Mouse (Mus musculus) hindbrain, embryonic 15.5 days (tissue): ENCODE measurements around the gene Fgfr2. TPM values are rescaled to one million over a fixed set of nuclear protein-coding genes. Genes with fewer than 3 reads are reported as not detected.
A peak's percentile ranks its signal among the peaks of the same experiment; 100 is the strongest.
"Not testable (repeated sequence)": the region's sequence is repeated elsewhere in the genome, so short reads cannot be mapped to it uniquely, and the experiment has no call there.

Experiments used
- ATAC-seq: fragments of 200-750 bp; cut with Nextera tagmentation; 2 replicates; pipeline ENCODE4 v1.8.0; 2017; ENCODE audit warnings: low read depth, moderate number of reproducible peaks, moderate TSS enrichment; ENCODE audit not compliant: low FRiP score
- H3K27ac ChIP-seq: fragments of 300-500 bp; sonication (generic); replicated peaks from 2 replicates; pipeline ENCODE4 v1.5.1; 2015; ENCODE audit warnings: mild to moderate bottlenecking, inconsistent platforms
- H3K27me3 ChIP-seq: fragments of 300-500 bp; sonication (generic); 2 replicates; pipeline ENCODE4 v1.6.1; 2015; ENCODE audit warnings: control low read depth, inconsistent platforms
- H3K36me3 ChIP-seq: fragments of 300-500 bp; sonication (generic); 2 replicates; pipeline ENCODE4 v1.6.1; 2015; ENCODE audit warnings: control low read depth, inconsistent platforms
- H3K4me1 ChIP-seq: fragments of 300-500 bp; sonication (generic); replicated peaks from 2 replicates; pipeline ENCODE4 v1.6.1; 2015; ENCODE audit warnings: control low read depth, inconsistent platforms
- H3K4me2 ChIP-seq: fragments of 300-500 bp; sonication (generic); 2 replicates; pipeline ENCODE4 v1.6.1; 2015; ENCODE audit warnings: moderate library complexity, mild to moderate bottlenecking, inconsistent platforms
- H3K4me3 ChIP-seq: fragments of 300-500 bp; sonication (generic); 2 replicates; pipeline ENCODE4 v1.5.1; 2015; ENCODE audit warnings: mild to moderate bottlenecking, inconsistent platforms
- H3K9ac ChIP-seq: fragments of 300-500 bp; sonication (generic); 2 replicates; pipeline ENCODE4 v1.6.1; 2015; ENCODE audit warnings: inconsistent platforms
- H3K9me3 ChIP-seq: fragments of 300-500 bp; sonication (generic); 2 replicates; pipeline ENCODE4 v1.6.1; 2016; ENCODE audit warnings: control low read depth, inconsistent platforms
- WGBS: fragments of 180-500 bp; shearing (Covaris S2); methylation state at CpG from one replicate; pipeline ENCODE4 v1.1.7; 2015; 5-methylcytosine and 5-hydroxymethylcytosine counted together
- polyA plus RNA-seq: library from polyadenylated mRNA; unstranded; fragments of >200 nt; fragmentation: Nextera tagmentation; extraction: Ambion mirVana; gene quantifications from 2 replicates; pipeline ENCODE4 v1.2.1, GENCODE M21; 2015

The Fgfr2 gene
- polyA plus RNA-seq, 1 experiment from 2014 or later, result 28.5 TPM

DNA sequence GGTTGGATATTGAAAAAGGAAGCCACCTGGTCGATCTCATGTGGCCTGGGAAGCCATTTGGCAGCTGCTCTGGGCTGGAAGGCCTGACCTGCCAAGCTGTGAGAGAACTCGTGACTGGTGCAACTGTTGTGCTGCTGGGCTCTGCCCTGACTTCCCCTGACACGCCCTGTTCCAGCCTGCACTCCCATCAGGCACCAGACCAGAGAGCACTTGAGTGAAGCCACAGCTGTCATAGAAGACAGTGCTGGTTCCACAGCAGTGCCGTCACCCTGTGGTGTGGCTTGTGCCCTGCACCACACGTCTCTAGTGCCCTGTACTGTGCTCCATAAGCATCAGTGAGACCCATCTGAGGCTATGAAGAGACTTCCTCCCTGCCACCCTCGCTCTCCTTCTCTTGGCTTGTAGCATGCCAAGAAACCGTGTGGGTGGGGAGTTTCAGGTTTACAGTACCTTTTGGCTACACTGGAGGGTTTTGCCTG lies 450.6 kb downstream of the Fgfr2 start:
- peak; percentile 35; the same call in 1 of the 2 replicates for ATAC-seq
- no peak overlapping the region for H3K9ac ChIP-seq
- no peak overlapping the region for H3K4me3 ChIP-seq
- H3K4me1 ChIP-seq, result peaks cover 9% of the 10 kb centered on the region; the same call in 1 of the 2 replicates
- no peak overlapping the region for H3K4me2 ChIP-seq
- H3K27me3 ChIP-seq, result no peaks in the 10 kb centered on the region
- H3K9me3 ChIP-seq, result no peaks in the 10 kb centered on the region
- no peak overlapping the region for H3K27ac ChIP-seq
- WGBS, result 81% methylated on average over 7 of the region's 7 CpGs
- no peaks in the 10 kb centered on the region for H3K36me3 ChIP-seq

DNA sequence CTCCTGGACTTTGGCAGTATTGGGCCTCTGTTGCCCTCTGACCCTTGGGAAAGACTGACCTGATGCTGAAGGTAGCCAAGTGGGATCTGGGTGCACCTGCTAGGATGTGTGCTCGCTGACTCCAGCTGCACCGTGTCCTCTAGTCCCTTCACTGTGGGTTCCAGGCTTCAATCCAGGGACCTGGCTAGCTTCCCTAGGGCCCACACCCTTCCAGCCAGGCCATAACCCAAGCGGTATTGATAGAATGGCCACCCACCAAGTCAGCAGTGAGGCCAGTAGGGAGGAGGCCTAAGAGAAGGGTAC lies 452.3 kb downstream of the Fgfr2 start:
- no peak overlapping the region for H3K27ac ChIP-seq
- whole genome bisulfite sequencing, result 83% methylated on average over 3 of the region's 3 CpGs
- ATAC-seq, result no peak

DNA sequence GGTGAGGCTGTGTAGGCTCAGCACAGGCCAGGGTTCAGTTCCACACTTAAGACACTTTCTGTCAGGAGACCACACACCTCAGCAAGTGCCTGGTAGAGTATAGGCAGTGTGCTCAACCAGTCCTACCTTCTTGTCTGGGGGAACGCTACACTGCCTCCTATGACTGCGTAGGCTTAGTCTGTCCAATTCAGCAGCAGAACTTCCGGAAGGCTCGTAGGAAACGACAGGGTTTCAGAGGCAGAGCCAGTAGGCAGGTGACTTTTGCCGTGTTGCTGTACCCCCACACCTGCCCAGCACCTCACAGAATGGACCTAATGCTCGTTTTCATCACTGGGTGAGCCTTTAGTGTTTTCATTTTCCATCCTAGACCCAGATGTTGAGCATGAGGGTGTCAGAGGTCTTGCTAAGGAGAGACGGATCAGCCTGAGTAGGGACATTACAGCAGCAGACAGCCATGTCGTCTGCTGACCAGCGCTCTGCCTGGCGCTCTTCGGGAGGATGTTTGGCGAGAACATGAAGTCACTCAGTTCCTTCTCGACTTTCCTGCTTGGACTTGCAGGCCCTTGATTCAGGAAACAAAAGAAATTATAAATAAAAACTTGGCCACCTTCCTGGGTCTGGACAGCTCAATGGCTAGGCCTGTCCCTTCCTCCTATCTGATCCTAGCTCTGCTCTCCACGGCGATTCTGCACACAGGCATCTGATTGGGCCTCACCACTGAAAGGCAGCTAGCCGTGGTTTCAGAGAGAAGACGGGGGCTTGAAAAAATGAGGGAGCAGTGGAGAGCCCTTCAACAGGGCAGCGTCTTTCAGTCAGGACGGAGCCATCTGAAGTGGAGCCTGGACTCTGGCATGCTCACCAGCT lies 452.9 kb downstream of the Fgfr2 start:
- Histone ChIP-seq H3K4me2 (no peak overlapping the region), H3K36me3 (no peaks in the 10 kb centered on the region), H3K4me1 (peaks cover 9% of the 10 kb centered on the region; the same call in 1 of the 2 replicates), H3K27me3 (no peaks in the 10 kb centered on the region), H3K9ac (no peak overlapping the region), H3K9me3 (no peaks in the 10 kb centered on the region), H3K4me3 (no peak overlapping the region), H3K27ac (no peak overlapping the region)
- no peak for ATAC-seq
- WGBS, result 84% methylated on average over 20 of the region's 20 CpGs

More for the DNA sequence above, 452.3 kb downstream of the Fgfr2 start:
- Histone ChIP-seq H3K4me1 (peaks cover 9% of the 10 kb centered on the region; the same call in 1 of the 2 replicates), H3K36me3 (no peaks in the 10 kb centered on the region), H3K27me3 (no peaks in the 10 kb centered on the region), H3K9me3 (no peaks in the 10 kb centered on the region), H3K4me2 (no peak overlapping the region), H3K4me3 (no peak overlapping the region), H3K9ac (no peak overlapping the region)

DNA sequence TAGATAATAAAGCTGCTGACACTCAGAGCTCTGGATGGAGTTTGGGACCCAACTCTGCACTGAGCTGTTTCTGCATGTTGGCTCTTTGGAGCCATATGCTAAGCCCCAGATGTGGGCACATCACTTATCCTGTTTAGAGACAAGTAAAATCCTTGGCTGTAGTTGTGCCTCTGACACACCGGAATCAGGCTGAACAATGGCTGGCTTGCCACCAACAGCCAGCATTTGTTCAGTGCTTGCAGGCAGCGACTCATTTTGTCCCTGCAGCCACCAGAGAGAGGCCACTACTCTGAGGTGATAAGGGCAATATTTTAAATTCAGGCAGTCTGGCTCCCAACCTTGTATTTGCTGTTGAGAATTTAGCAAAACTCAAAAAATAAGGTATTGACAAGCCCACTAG lies 454.5 kb downstream of the Fgfr2 start:
- Histone ChIP-seq H3K27me3 (no peaks in the 10 kb centered on the region), H3K4me2 (no peak overlapping the region), H3K9ac (no peak overlapping the region), H3K36me3 (no peaks in the 10 kb centered on the region), H3K9me3 (no peaks in the 10 kb centered on the region), H3K4me1 (peaks cover 3% of the 10 kb centered on the region; the same call in 1 of the 2 replicates), H3K27ac (no peak overlapping the region), H3K4me3 (no peak overlapping the region)
- 60% methylated on average over 2 of the region's 2 CpGs for WGBS
- no peak for ATAC-seq

DNA sequence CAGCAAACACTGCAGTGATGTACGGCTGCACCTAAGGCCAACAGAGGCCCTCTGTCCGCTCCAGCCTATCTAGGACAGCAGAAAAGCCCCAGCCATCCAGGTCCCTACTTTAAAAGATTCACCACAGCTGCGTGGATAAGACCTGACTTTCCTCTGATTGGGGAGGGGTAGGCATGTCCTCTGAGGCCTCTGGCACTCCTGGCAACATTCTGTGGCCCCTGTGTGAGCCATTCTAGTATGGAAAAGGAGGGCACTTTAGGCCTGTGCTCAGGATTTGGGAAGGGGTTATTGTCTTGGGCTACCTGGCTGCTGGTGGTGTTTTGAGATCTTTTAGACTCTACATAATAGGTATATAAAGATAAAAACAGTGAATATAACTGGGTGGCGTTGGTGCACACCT lies 456.6 kb downstream of the Fgfr2 start:
- H3K27ac ChIP-seq, result no peak overlapping the region
- 88% methylated on average over 4 of the region's 4 CpGs for WGBS
- H3K36me3 ChIP-seq, result no peaks in the 10 kb centered on the region
- peaks cover 3% of the 10 kb centered on the region; the same call in 1 of the 2 replicates for H3K4me1 ChIP-seq
- no peak for ATAC-seq
- no peak overlapping the region for H3K4me3 ChIP-seq
- no peak overlapping the region for H3K9ac ChIP-seq
- no peak overlapping the region for H3K4me2 ChIP-seq
- no peaks in the 10 kb centered on the region for H3K9me3 ChIP-seq
- no peaks in the 10 kb centered on the region for H3K27me3 ChIP-seq

DNA sequence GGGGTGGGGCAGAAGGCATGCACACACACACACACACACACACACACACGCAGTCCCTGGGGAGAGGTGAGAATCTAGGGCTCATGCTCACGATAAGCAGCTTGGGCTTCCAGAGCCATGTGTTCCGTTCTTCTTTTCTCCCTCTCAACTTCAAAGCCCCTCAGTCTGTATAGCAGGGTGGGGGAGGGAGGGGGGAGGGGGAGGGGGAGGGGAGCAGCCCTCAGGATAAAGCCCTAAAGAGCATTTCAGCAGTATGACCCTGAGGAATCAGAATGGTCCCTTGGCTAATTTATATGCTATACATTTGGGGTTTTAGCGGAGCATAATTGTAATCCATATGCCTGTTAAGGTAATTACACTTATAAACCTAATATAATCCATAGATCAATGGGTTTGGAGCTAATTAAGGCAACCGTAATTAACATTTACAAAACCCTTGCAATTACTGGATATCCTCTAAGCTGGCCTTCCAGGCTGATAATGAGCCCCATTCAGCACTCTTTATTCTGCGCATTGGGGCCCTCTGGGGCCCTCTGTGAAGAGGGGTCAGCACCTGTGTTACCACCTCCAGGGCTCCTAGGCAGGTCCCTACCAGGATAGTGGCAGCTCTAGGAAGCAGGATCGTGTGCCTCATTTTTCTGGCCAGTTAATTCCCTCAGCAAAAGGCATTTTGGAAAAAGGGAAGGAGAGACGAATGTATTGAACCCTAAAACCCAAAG lies 457.3 kb downstream of the Fgfr2 start:
- 53% methylated on average over 7 of the region's 8 CpGs for WGBS
- Histone ChIP-seq H3K4me3 (no peak overlapping the region), H3K36me3 (no peaks in the 10 kb centered on the region), H3K4me2 (no peak overlapping the region), H3K27me3 (no peaks in the 10 kb centered on the region), H3K27ac (no peak overlapping the region), H3K4me1 (peaks cover 3% of the 10 kb centered on the region; the same call in 1 of the 2 replicates), H3K9me3 (no peaks in the 10 kb centered on the region), H3K9ac (no peak overlapping the region)
- no peak for ATAC-seq

DNA sequence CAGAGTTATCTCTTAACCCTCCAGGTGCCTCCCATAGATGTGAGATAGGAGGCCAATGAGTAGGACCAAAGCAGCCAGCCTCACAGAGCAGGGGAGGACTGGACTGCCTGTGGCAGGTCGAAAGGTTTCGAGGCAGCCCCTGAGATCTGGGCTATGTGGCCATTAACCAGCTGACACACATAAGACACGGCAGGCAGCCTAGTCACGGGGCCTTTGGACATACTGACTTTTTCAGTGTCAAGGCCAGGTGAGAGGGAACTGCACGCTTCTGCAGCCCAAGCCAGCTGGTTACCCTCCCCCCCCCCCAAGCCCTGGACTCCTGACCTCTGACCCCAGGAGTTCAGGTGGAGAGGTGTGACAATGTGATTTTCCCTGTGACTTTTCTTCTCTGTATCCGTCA lies 458.3 kb downstream of the Fgfr2 start:
- H3K27me3 ChIP-seq, result no peaks in the 10 kb centered on the region
- H3K27ac ChIP-seq, result no peak overlapping the region
- H3K4me2 ChIP-seq, result no peak overlapping the region
- no peak overlapping the region for H3K4me3 ChIP-seq
- WGBS, result 80% methylated on average over 6 of the region's 6 CpGs
- H3K9ac ChIP-seq, result no peak overlapping the region
- no peaks in the 10 kb centered on the region for H3K36me3 ChIP-seq
- H3K9me3 ChIP-seq, result no peaks in the 10 kb centered on the region
- ATAC-seq, result no peak
- H3K4me1 ChIP-seq, result peaks cover 8% of the 10 kb centered on the region

DNA sequence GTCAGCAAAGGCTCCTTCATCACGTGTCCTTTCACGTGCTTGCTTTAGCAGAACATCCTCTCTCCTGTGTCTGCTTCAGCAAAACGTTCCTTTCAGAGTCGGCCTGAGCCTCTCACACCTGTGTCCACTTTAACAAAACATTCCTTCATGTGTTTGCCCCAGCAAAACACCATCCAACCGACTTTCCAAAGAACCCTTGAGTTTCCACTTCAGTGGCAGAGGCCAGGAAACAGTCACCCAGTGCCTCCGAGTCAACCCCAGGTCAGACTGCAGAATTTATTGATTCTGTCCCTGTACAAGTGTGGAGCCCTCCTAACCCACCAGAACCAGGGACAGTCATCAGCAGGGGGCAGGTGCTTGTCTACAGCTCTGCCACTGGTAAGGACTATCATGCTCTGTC lies 460.3 kb downstream of the Fgfr2 start:
- H3K9me3 ChIP-seq, H3K4me1 ChIP-seq, H3K36me3 ChIP-seq, H3K27ac ChIP-seq, H3K4me2 ChIP-seq, H3K9ac ChIP-seq, H3K27me3 ChIP-seq, ATAC-seq, H3K4me3 ChIP-seq: not testable (repeated sequence)
- WGBS, result 85% methylated on average over 6 of the region's 6 CpGs

DNA sequence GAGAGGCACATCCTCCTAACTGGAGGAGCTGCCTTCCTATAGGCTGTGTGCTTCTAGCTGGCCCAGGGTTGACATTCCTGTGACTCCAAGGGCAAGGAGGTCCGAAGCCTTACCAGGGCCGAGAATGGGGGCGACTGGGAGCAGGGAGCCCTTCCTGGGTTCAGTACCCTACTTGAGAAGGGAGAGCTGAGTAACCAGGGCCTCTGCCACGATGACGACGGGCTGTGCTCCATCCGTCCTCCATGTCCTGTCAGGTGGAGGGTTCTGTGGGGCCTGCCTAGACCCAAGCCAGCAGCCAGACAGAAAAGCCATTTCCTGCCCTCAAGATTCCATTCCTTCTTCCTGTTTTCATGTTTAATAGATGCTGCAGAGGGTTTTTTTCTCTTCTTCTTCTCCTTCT lies 463.5 kb downstream of the Fgfr2 start:
- Histone ChIP-seq H3K4me3 (no peak overlapping the region), H3K27me3 (no peaks in the 10 kb centered on the region), H3K36me3 (no peaks in the 10 kb centered on the region), H3K27ac (no peak overlapping the region), H3K4me1 (peaks cover 21% of the 10 kb centered on the region), H3K9ac (no peak overlapping the region), H3K9me3 (no peaks in the 10 kb centered on the region), H3K4me2 (no peak overlapping the region)
- 71% methylated on average over 7 of the region's 7 CpGs for WGBS
- no peak for ATAC-seq

DNA sequence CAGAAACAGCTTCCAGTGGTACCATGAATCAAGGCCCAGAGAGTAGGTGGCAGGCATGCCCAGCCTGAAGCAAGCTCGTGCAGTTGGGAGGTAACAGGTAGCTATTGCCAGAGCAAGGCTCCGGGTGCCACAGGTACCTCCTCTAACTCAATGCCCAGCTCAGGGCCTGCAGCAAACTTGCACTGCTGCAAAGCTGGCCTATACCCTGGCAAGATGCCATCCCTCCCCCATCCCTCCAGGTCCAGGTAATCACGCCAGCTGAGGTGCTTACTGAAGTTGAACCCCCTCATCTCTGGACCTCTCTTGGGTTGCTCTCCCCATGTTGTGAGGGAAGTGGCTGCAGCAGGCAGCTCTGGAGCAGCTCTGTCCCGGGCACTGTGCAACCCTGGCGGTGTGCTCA lies 464.5 kb downstream of the Fgfr2 start:
- H3K9me3 ChIP-seq, result no peaks in the 10 kb centered on the region
- ATAC-seq, result no peak
- no peaks in the 10 kb centered on the region for H3K27me3 ChIP-seq
- H3K9ac ChIP-seq, result no peak overlapping the region
- H3K4me2 ChIP-seq, result no peak overlapping the region
- H3K4me3 ChIP-seq, result no peak overlapping the region
- H3K36me3 ChIP-seq, result no peaks in the 10 kb centered on the region
- H3K4me1 ChIP-seq, result peaks cover 21% of the 10 kb centered on the region
- WGBS, result 89% methylated on average over 5 of the region's 5 CpGs
- H3K27ac ChIP-seq, result no peak overlapping the region

DNA sequence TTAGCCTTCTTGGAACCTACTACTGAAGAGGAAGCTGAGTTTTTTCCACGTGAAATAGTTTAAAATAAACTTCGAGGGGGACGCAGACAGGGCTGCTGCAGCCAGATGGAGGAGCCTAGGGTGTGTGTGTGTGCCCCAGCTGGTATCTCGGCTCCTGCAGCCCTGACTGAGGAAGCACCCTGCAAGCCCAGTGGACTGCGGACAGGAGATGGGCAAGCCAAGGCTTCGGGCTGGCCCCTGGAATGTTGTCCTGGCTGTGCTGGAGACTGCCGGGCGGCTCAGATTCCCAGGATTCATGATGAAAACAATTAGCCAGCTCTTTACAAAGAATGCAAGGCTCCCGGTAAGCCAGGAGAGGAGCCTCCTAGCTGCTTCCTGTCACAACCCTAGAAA lies 465.1 kb downstream of the Fgfr2 start:
- no peaks in the 10 kb centered on the region for H3K27me3 ChIP-seq
- H3K4me1 ChIP-seq, result peaks cover 21% of the 10 kb centered on the region
- H3K4me2 ChIP-seq, result no peak overlapping the region
- no peak overlapping the region for H3K9ac ChIP-seq
- WGBS, result 12% methylated on average over 9 of the region's 9 CpGs
- no peaks in the 10 kb centered on the region for H3K36me3 ChIP-seq
- no peaks in the 10 kb centered on the region for H3K9me3 ChIP-seq
- H3K4me3 ChIP-seq, result no peak overlapping the region
- no peak overlapping the region for H3K27ac ChIP-seq
- no peak for ATAC-seq

DNA sequence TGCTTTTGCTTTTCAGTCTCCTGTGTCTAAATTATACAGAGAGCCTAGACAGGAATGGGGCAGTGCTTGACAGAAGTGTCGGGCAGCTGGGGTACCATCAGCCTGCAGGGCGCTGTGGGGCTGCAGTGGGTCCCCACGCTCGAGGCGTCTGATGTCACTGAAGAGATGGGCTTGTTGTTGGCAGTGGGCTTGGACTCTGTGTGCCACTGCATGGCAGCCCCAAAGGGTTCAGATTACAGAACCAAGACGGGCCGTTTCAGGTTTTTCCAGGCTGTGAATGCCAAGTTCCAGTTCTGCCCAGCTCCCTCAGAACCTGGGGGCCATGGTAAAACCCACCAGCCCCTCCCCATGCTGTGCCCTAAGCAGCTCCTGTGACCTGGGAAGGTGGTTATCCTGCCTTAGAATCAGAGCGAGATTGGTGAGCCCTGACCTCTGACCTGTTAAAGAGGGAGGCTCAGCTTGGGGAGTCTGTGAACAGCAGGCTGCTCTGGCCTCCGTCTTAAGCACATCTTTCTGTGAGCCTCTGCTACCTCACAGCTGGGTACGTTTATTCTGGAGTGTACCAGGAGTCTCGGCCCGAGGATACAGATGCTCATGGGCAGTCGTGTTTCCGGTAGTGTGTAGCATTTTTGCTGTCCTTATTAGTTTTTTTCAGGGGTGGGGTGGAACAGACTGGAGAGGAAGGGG lies 465.6 kb downstream of the Fgfr2 start:
- no peak overlapping the region for H3K4me2 ChIP-seq
- peaks cover 21% of the 10 kb centered on the region for H3K4me1 ChIP-seq
- H3K27ac ChIP-seq, result no peak overlapping the region
- H3K9me3 ChIP-seq, result no peaks in the 10 kb centered on the region
- no peak overlapping the region for H3K9ac ChIP-seq
- H3K27me3 ChIP-seq, result no peaks in the 10 kb centered on the region
- WGBS, result 45% methylated on average over 14 of the region's 14 CpGs
- no peak for ATAC-seq
- H3K36me3 ChIP-seq, result no peaks in the 10 kb centered on the region
- H3K4me3 ChIP-seq, result no peak overlapping the region
